Mouse (Mus musculus): ENCODE results near the gene Lacc1. TPM values are rescaled to one million over a fixed set of nuclear protein-coding genes. Genes with fewer than 3 reads are reported as not detected.

Gene Lacc1
- polyA plus RNA-seq, 1 experiment, result 5.5 TPM

- H3K4me3 ChIP-seq (ENCODE audit: insufficient read depth, low read length), result no peak overlapping the region
- TF ChIP-seq POLR2A (IDR thresholded peaks at IDR 0.05; ENCODE audit: extremely low read depth, insufficient read depth, low read length) (no peak), CTCF (IDR thresholded peaks at IDR 0.05; ENCODE audit: extremely low read depth, insufficient read depth, low read length) (no peak)
- no peak overlapping the region for H3K27ac ChIP-seq (ENCODE audit: insufficient read depth, low read length)
- H3K4me1 ChIP-seq (ENCODE audit: control insufficient read depth, insufficient read depth, low read length), result no peaks in the 10 kb centered on the region
Observed at GRCm38 (mm10) chr14:76981781-76982180, 54.9 kb downstream of the Lacc1 start.

GRCm38 (mm10) chr14:76981176-76981575, 55.5 kb downstream of the Lacc1 start:
- Histone ChIP-seq H3K27ac (ENCODE audit: insufficient read depth, low read length) (no peak overlapping the region), H3K4me1 (ENCODE audit: control insufficient read depth, insufficient read depth, low read length) (no peaks in the 10 kb centered on the region)
- TF ChIP-seq CTCF (IDR thresholded peaks at IDR 0.05; ENCODE audit: extremely low read depth, insufficient read depth, low read length) (no peak), POLR2A (IDR thresholded peaks at IDR 0.05; ENCODE audit: extremely low read depth, insufficient read depth, low read length) (no peak)

GRCm38 (mm10) chr14:76979569-76979968, 57.1 kb downstream of the Lacc1 start:
- H3K27ac ChIP-seq (ENCODE audit: insufficient read depth, low read length), result no peak overlapping the region
- no peak overlapping the region for H3K4me3 ChIP-seq (ENCODE audit: insufficient read depth, low read length)
- no peak for TF ChIP-seq POLR2A (IDR thresholded peaks at IDR 0.05; ENCODE audit: extremely low read depth, insufficient read depth, low read length)
- no peak for TF ChIP-seq CTCF (IDR thresholded peaks at IDR 0.05; ENCODE audit: extremely low read depth, insufficient read depth, low read length)
- H3K4me1 ChIP-seq (ENCODE audit: control insufficient read depth, insufficient read depth, low read length), result no peaks in the 10 kb centered on the region

More at GRCm38 (mm10) chr14:76981176-76981575, 55.5 kb downstream of the Lacc1 start:
- no peak overlapping the region for H3K4me3 ChIP-seq (ENCODE audit: insufficient read depth, low read length)

Other genes with a start within 250 kb of the Lacc1 start
- gene Ccdc122, start 132 bp downstream of the Lacc1 start, polyA plus RNA-seq (2012; rRNA removed), result 2.7 and 2.8 TPM in 2 replicates
- gene Enox1, start 119.9 kb upstream of the Lacc1 start, polyA plus RNA-seq (2012; rRNA removed), result 17.2 and 17.8 TPM in 2 replicates

Data from cortical plate, adult 2 months (tissue).